In genomic region chr15:96285323-96286014, GRCm38 (mm10) we compare ENCODE assay signal across 8 mouse cellular contexts. TPM values are rescaled to one million over a fixed set of nuclear protein-coding genes. Genes with fewer than 3 reads are reported as not detected.
DNase-seq lines count a peak whose midpoint lies in the region; ATAC-seq lines count a peak whose summit lies in the region.

No protein-coding gene starts in this region.

- H3K4me1 ChIP-seq in hindbrain, embryonic 14.5 days (replicated peaks; ENCODE audit: control insufficient read depth, insufficient read depth, low read length): peaks cover 40% of the 10 kb centered on the region

- no peaks in the 10 kb centered on the region for H3K27me3 ChIP-seq in hindbrain, embryonic 14.5 days (ENCODE audit: control insufficient read depth, insufficient read depth, low read length)

- peak overlapping the region; percentile 94 for H3K4me2 ChIP-seq in hindbrain, embryonic 14.5 days (replicated peaks)

- peak overlapping the region; percentile 100 for H3K27ac ChIP-seq in hindbrain, embryonic 14.5 days

- H3K4me3 ChIP-seq in hindbrain, embryonic 14.5 days (replicated peaks; ENCODE audit: low read length): peak overlapping the region; percentile 96

- peak; percentile 87 for ATAC-seq in hindbrain, embryonic 14.5 days (ENCODE audit: low FRiP score)

- no peaks in the 10 kb centered on the region for H3K9me3 ChIP-seq in hindbrain, embryonic 14.5 days (ENCODE audit: control insufficient read depth, low read length)

- H3K36me3 ChIP-seq in hindbrain, embryonic 14.5 days (replicated peaks; ENCODE audit: control insufficient read depth, insufficient read depth): peaks cover 4% of the 10 kb centered on the region; the same call in 1 of the 2 replicates

- WGBS in hindbrain, embryonic 14.5 days: under 1% methylated on average over 62 of the region's 64 CpGs

- peak; percentile 75 for DNase-seq in T-cell, adult 2 months (ENCODE audit: low spot score)
- DNase-seq in cerebellum, postnatal 25 days: peak; percentile 92
- DNase-seq in frontal cortex, postnatal 25 days (ENCODE audit: low spot score in 2 of 2): peak; percentile 72 to 83
- peak; percentile 88 for DNase-seq in hindbrain, embryonic 14.5 days (ENCODE audit: low spot score)
- peak; percentile 88 to 90 for DNase-seq in layer of hippocampus, postnatal 36 days
- peak; percentile 92 for DNase-seq in lung, postnatal 25 days (ENCODE audit: low spot score)
- peak; percentile 81 for DNase-seq in retina, adult 2 months (ENCODE audit: low read depth, low spot score)
- DNase-seq in thymus, postnatal 25 days: peak; percentile 80

- H3K9ac ChIP-seq in hindbrain, embryonic 14.5 days: peak overlapping the region; percentile 100

RNA-seq across cellular contexts. Expression of gene Arid2, which starts 1.8 kb away (rescaled TPM):
- polyA plus RNA-seq in hindbrain, embryonic 14.5 days (2014; fragmentation: Nextera tagmentation; extraction: Ambion mirVana): 23.2 and 23.7 TPM in 2 replicates
- total RNA-seq in layer of hippocampus, postnatal 36 days (2021): 10 to 100 TPM; 34.6 to 38.5 TPM

Comparison
In these comparisons a context has a peak if more than half of its experiments do, and no peak if none do; other contexts are left out.
1. Peak in every context shown above with its lines: DNase-seq, ATAC-seq, H3K4me3 ChIP-seq and H3K27ac ChIP-seq.